Mouse (Mus musculus) liver, postnatal 0 days (tissue): ENCODE data around the gene Olfr606.
"Not testable (repeated sequence)": the region's sequence is repeated elsewhere in the genome, so short reads cannot be mapped to it uniquely, and the experiment has no call there.

Experiments
- CTCF ChIP-seq: sonication (generic); IDR thresholded peaks from 2 replicates; pipeline ENCODE4 v1.5.1; 2016; ENCODE audit warnings: antibody characterized with exemption, low read depth
- EP300 ChIP-seq: IDR thresholded peaks from 2 replicates; pipeline ENCODE4 v1.6.1; 2016; ENCODE audit warnings: antibody characterized with exemption, low read depth, mild to moderate bottlenecking

DNA sequence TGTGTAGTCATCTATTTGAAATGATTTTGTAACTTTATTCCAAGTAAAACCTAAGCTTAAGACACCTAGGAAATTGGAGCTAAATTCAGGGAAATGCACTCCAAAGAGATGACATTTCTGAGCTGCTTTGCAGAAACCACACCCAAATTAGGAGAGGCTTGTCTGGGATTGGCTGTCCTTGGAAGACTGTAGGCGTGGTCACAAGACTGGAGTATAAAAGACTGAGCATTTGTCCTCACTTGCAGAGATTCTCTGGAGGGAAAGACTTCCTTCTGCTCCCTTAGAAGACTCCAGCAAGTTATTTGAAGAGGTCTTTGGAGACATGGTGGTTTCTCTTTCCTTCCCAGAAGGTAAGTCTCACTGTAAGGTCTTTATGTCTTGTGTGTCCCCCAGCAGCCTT is 34.1 kb upstream of the Olfr606 start, which contains the start of gene Usp17lc:
- TF ChIP-seq CTCF, EP300: not testable (repeated sequence)
